Mouse (Mus musculus) cortical plate, adult 2 months (tissue): ENCODE results near the gene Khnyn. TPM values are rescaled to one million over a fixed set of nuclear protein-coding genes. Genes with fewer than 3 reads are reported as not detected.
A peak's percentile ranks its signal among the peaks of the same experiment; 100 is the strongest.

Source experiments
- H3K27ac ChIP-seq: fragments of 200-500 bp; 2 replicates; pipeline ENCODE4 v1.5.1; 2012; ENCODE audit warnings: low read length, control low read depth, inconsistent platforms; ENCODE audit not compliant: insufficient read depth
- H3K4me1 ChIP-seq: fragments of 200-500 bp; 2 replicates; pipeline ENCODE4 v1.6.1; 2011; ENCODE audit warnings: low read length; ENCODE audit not compliant: control insufficient read depth, insufficient read depth
- H3K4me3 ChIP-seq: fragments of 200-500 bp; 2 replicates; pipeline ENCODE4 v1.5.1; 2011; ENCODE audit warnings: mild to moderate bottlenecking, low read length, control low read depth; ENCODE audit not compliant: insufficient read depth
- CTCF ChIP-seq: fragments of 200-500 bp; IDR thresholded peaks from 2 replicates; pipeline ENCODE4 v1.5.1; 2011; ENCODE audit warnings: mild to moderate bottlenecking, control low read depth, low read length; ENCODE audit not compliant: insufficient read depth; ENCODE audit errors: extremely low read depth
- POLR2A ChIP-seq: fragments of 200-500 bp; IDR thresholded peaks from 2 replicates; pipeline ENCODE4 v1.6.1; 2011; ENCODE audit warnings: mild to moderate bottlenecking, low read length, control low read depth; ENCODE audit not compliant: insufficient read depth; ENCODE audit errors: extremely low read depth
- polyA plus RNA-seq: library from polyadenylated mRNA; depleted of rRNA; stranded (reverse); fragments of >200 nt; gene quantifications from 2 replicates; pipeline ENCODE4 v1.2.3, GENCODE M21; 2012

The Khnyn gene
- polyA plus RNA-seq, 1 experiment = 11.4 TPM

- Histone ChIP-seq H3K27ac (no peak overlapping the region), H3K4me1 (no peaks in the 10 kb centered on the region), H3K4me3 (no peak overlapping the region)
- TF ChIP-seq POLR2A (no peak), CTCF (no peak)
Measured at GRCm38 (mm10) chr14:55872039-55872438, 12.7 kb upstream of the Khnyn start.

GRCm38 (mm10) chr14:55872551-55872950, 12.2 kb upstream of the Khnyn start:
- no peak overlapping the region for H3K4me3 ChIP-seq
- TF ChIP-seq CTCF = no peak
- TF ChIP-seq POLR2A = no peak
- no peaks in the 10 kb centered on the region for H3K4me1 ChIP-seq
- no peak overlapping the region for H3K27ac ChIP-seq

- no peaks in the 10 kb centered on the region for H3K4me1 ChIP-seq
- no peak for TF ChIP-seq CTCF
- no peak for TF ChIP-seq POLR2A
- no peak overlapping the region for H3K27ac ChIP-seq
- H3K4me3 ChIP-seq = no peak overlapping the region
Measured at GRCm38 (mm10) chr14:55873242-55873713, 11.5 kb upstream of the Khnyn start.

- TF ChIP-seq POLR2A (no peak), CTCF (peak; percentile 88)
- Histone ChIP-seq H3K4me3 (peak overlapping the region; percentile 9), H3K4me1 (no peaks in the 10 kb centered on the region), H3K27ac (no peak overlapping the region)
Measured at GRCm38 (mm10) chr14:55873714-55874683, 10.7 kb upstream of the Khnyn start.

GRCm38 (mm10) chr14:55877469-55878315, 7.1 kb upstream of the Khnyn start:
- H3K4me1 ChIP-seq = no peaks in the 10 kb centered on the region
- no peak overlapping the region for H3K27ac ChIP-seq
- TF ChIP-seq POLR2A (no peak), CTCF (no peak)
- no peak overlapping the region for H3K4me3 ChIP-seq

- Histone ChIP-seq H3K4me1 (no peaks in the 10 kb centered on the region), H3K4me3 (no peak overlapping the region), H3K27ac (no peak overlapping the region)
- TF ChIP-seq CTCF (no peak), POLR2A (no peak)
Measured at GRCm38 (mm10) chr14:55878316-55878940, 6.3 kb upstream of the Khnyn start.

- Histone ChIP-seq H3K27ac (no peak overlapping the region), H3K4me3 (no peak overlapping the region), H3K4me1 (no peaks in the 10 kb centered on the region)
- no peak for TF ChIP-seq POLR2A
- peak; percentile 87 for TF ChIP-seq CTCF
Measured at GRCm38 (mm10) chr14:55879623-55880022, 5.1 kb upstream of the Khnyn start.

GRCm38 (mm10) chr14:55880982-55881381, 3.8 kb upstream of the Khnyn start:
- H3K27ac ChIP-seq = no peak overlapping the region

GRCm38 (mm10) chr14:55882171-55882641, 2.5 kb upstream of the Khnyn start:
- no peak overlapping the region for H3K27ac ChIP-seq
- TF ChIP-seq CTCF = no peak
- TF ChIP-seq POLR2A = no peak
- no peaks in the 10 kb centered on the region; the same call in 1 of the 2 replicates for H3K4me1 ChIP-seq
- no peak overlapping the region for H3K4me3 ChIP-seq

More at GRCm38 (mm10) chr14:55880982-55881381, 3.8 kb upstream of the Khnyn start:
- Histone ChIP-seq H3K4me1 (no peaks in the 10 kb centered on the region), H3K4me3 (no peak overlapping the region)
- TF ChIP-seq CTCF (no peak), POLR2A (no peak)
